Mouse (Mus musculus) ovary, adult 18-20 months (tissue): Measurements from ENCODE around the gene Olfr878.

Experiments used
- DNase-seq: peaks from one replicate; pipeline ENCODE4 v3.0.0; 2022; ENCODE audit warnings: low spot score, mixed read lengths

Olfr878 gene

GRCm38 (mm10) chr9:37917540-37917939 lies at the start of gene Olfr878:
TSS of gene Olfr878 (plus strand) at chr9:37917840.
- no peak for DNase-seq

- peak; percentile 26 for DNase-seq
These were observed 47.4 kb upstream of the Olfr878 start for GRCm38 (mm10) chr9:37870246-37870645.

- DNase-seq, result no peak
These were observed 46.5 kb upstream of the Olfr878 start for GRCm38 (mm10) chr9:37871097-37871496.

DNA sequence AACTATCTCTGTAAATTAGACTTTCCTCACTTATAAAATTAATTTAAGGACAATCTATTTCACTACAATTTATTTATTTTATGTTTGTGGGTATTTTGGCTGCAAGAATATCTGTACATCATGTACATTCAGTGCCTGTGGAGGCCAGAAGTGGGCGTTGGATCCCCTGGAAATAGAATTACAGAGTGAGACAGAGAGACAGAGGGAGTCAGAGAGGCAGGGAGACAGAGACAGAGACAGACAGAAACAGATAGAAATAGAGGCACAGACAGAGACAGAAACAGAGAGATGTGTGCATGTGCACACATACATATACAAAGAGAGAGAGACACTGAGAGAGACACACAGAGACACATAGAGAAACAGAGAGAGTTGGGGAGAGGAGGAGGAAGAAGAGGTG lies 46.1 kb upstream of the Olfr878 start:
- DNase-seq, result no peak

DNA sequence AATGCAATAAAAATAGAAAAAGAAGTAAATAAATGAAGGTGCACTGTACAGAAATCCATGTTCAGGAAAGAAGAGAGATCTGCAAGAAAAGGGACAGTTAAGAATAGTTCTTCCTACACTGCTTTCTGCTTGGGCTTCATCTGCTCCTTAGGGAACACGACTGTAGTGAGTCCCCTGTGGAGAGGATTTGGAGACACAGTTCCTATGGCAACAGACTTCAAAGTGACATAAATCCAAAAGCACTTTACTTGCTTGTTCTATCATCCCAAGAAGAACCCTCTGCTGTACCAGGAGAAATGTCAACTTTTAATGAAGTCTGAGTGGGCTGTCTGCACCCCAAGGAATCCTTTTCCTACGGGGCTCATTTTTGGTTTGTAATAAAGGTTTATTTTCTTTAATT lies 26.7 kb upstream of the Olfr878 start:
- DNase-seq, result no peak

GRCm38 (mm10) chr9:37896661-37897060 lies 21.0 kb upstream of the Olfr878 start, which contains the start of gene Olfr145:
TSS of gene Olfr145 (plus strand) at chr9:37896724.
- DNase-seq, result no peak

DNA sequence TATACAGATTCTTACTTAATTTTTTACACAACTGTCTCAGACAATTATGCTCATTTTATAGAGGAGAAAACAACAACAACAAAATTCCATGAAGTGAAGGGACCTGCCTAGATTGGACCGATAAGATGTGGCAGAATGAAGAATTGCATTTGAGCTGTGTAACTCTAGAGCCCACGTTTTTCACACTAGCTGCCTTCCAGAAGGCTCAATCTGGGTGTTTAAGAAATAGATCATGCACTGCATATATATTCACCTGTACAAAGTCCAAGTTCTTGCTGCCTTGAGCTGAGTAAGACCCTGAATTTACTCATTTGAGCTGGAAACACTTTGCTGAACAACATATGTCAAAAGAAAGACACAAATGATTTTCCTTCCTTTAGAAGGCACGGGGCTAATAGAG lies 12.1 kb upstream of the Olfr878 start:
- DNase-seq, result no peak

- DNase-seq, result no peak
These were observed 378 bp downstream of the Olfr878 start for GRCm38 (mm10) chr9:37918018-37918417.

DNA sequence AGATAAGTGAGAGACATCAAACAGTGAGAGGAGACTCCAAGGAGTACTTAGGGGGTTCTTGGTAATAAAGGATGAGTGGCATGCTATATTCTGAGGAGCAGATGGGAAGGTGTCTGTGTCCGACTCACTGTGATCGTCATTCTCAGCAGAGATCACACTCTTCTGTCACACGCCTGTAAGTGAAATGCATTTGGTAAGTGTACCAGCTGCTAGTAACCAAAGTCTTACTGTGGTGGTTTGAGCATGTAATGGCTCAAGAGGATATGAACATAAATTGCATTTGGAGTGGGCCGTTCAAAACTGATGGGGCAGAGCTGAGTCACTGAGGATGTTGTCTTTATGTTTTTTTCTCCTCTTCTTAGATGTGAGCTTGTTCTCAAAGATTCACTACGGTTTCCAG lies 6.6 kb downstream of the Olfr878 start:
- DNase-seq, result no peak

DNA sequence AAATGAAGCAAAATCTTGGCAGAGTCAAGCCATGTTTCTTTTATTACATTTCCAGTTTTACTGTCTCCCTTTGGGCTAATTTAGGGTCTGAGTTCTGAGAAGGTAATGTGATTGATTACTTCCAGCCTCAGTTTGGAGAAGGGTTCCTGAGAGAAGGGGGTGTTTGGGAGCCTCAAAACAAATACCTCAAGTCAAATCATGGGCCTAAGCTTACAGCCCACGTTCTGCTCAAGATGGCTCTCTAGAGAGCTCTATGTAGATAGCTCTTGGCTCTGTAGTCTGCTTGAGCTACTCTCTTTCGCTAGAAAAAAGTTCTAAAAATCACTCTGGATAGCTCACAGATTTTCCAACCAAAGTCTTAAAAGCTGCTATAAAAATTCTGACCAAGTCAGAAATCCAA lies 7.8 kb downstream of the Olfr878 start:
- DNase-seq, result no peak

DNA sequence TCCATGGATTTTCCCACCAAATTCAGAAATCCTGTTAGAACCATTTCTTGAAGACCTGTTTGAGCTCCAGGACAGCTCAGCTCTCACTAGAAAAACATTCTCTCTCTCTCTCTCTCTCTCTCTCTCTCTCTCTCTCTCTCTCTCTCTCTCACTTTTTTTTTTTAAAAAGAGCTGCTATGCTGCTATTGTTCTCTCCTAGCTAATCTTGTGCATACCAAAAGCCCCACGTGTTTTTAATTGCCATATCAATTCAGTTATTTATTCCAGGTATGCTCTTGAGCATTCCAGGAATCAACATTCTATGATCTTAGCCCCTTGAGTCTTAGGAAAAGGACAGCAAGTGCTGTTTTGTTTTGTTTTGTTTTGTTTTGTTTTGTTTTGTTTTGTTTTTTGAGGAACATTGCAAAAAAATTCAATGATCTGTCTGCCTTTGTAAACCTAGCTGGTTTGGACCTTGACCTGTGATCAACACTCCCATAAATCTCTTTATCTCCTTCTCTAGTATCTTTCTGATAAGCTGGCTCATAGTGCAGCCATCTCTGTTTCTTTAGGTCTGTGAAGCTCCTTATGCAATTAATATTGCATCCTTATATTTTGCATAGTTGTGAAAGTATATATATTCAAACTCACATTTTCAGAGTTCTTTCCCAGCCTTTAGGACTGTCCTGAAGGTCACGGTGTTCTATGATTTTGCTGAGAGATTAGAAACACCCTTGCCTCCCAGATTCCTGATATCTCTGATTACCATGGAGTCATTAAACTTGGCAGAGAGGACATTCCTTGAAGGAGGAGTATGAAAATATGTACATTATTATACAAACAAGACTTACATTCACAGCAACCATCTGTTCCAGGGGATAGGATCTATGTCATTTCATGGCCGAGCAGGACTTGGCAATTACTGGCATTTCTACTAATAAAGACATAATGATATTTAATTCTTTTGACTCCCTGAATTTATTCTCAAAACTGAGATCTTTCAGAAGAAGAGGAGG lies 8.7 kb downstream of the Olfr878 start:
- DNase-seq, result no peak

DNA sequence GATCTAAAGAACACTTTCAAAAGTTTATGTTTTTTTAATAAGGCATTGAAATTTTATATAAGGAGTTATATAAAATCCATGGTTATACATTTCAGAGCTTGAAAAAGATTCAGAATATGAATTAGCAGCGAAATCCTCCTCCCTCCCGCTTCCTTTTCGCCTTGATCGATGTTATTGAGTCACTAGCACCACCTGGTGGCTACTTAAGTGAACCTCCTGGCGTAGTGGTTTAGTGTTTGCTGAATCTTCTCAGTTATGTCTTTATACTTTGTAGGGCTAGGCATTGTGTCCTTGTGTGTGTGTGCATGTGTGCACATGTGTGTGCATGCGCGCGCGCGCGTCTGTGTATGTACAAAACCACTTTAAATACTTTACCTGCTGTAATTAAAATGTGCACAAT lies 14.9 kb downstream of the Olfr878 start:
- peak; percentile 2 for DNase-seq

- no peak for DNase-seq
These were observed 16.5 kb downstream of the Olfr878 start for GRCm38 (mm10) chr9:37934146-37934545.

GRCm38 (mm10) chr9:37941167-37941566 lies 23.5 kb downstream of the Olfr878 start:
- no peak for DNase-seq
